Mouse (Mus musculus): ENCODE data around the gene Rgs6.

GRCm38 (mm10) chr12:82587348-82587895 is 670 bp upstream of the Rgs6 start:
- TF ChIP-seq CTCF (IDR thresholded peaks at IDR 0.05) (no peak), EP300 (IDR thresholded peaks at IDR 0.05; ENCODE audit: insufficient read depth, low read depth, low read length) (no peak), POLR2A (IDR thresholded peaks at IDR 0.05; ENCODE audit: insufficient read depth, low read depth, low read length) (no peak)

Measured in heart, adult 2 months (tissue).